Mouse (Mus musculus): ENCODE measurements at regions not wholly inside any gene's neighbourhood (a gene's known extent, or its start where the extent isn't known, plus 50 kb on each side); places are given as distances from the start of the nearest gene placed in this dataset.
A peak's percentile ranks its signal among the peaks of the same experiment; 100 is the strongest.

DNA sequence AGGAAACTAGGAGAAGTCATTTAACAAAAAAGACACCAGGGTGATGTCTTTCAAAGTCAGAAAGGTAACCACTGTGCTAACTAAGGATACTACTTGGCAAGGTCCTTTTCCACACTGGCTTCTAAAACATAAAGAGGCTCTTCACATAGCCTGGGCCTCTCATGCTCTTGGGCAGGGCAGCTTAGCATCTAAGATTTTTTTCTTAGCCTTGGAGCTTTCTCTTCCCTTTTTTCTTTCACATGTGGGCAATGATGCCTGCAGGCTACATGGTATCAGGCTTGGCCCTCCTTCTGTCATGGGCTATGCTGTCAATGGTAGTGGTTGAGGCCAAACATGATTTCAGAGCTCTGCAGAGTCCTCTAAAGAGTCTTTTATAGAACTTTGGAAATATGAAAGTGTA, 60.6 kb downstream of the Serpinb6d start:
- no peak for DNase-seq (ENCODE audit: low read depth)

DNA sequence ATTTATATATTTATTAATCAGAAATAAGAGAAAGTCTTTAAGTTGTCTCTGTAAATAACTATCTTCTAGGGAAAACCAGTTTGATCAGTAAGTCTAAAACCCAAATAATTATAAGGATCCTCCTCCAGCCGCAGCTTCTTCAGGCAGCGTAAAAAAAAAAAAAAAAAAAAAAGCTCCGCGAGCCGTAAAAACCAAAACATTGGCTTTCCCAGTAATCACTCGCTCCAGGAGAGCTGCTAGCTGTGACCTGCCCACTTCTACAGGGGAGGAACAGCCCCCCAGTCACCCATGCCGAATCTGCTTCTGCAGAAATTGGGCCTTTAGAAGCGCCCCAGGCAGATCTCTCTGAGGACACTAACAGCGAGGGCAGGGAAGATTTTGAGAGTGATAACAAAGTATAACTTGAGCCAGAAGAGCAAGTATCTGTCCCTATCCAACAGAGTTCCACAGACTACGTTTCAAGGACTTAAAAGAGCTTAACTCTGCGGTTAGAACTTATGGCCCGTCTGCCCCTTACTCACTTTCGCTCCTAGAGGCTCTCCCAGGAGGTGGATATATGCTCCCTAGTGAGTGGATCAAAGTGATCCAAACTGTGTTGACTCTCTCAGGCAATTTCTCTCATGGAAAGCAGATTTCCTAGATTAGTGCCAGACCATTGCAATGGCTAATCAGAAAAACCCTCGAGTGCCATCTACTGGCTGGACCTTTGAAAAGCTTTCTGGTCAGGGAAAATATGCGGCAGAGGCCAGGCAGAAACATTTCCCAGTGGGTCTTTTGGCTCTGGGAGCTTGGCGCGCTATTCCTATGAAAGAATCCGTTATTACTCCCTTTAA, 80.7 kb downstream of the Serpinb6e start:
- peak; percentile 24 for DNase-seq (ENCODE audit: low read depth)

DNA sequence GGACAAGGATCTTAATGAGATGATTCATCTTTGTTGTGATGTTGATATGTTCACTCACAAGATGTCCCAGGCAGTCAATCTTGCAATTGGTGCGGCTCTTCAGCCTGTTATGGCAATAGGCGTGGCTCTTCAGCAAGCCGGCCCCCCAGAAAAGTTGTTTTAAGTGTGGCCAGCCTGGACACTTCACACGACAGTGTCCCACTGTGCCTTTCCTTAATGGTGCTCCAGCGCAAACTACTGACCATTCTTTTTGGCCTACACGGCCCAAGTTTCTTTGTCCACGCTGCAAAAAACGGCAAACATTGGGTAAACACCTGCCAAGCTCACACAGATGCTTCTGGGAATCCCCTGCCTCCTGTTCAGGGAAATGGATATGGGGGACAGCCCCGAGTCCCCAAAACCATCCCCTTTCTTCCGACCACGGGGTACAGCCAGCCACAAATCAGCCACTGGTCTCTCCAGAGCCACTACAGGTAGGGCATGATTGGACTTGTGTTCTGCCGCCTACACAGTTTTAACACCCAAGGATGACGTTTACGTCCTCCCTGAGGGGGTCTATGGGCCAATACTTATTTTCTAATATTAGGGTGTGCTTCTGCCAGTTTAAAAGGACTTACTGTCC, 79.8 kb downstream of the Serpinb6e start:
- no peak for DNase-seq (ENCODE audit: low read depth)

Measured in c-Kit-positive CD71-negative TER-119-negative erythroid progenitor cells, embryonic 14.5 days (primary cell).